Mouse (Mus musculus): Measurements from ENCODE around the gene Plekhn1.

Plekhn1 gene

DNA sequence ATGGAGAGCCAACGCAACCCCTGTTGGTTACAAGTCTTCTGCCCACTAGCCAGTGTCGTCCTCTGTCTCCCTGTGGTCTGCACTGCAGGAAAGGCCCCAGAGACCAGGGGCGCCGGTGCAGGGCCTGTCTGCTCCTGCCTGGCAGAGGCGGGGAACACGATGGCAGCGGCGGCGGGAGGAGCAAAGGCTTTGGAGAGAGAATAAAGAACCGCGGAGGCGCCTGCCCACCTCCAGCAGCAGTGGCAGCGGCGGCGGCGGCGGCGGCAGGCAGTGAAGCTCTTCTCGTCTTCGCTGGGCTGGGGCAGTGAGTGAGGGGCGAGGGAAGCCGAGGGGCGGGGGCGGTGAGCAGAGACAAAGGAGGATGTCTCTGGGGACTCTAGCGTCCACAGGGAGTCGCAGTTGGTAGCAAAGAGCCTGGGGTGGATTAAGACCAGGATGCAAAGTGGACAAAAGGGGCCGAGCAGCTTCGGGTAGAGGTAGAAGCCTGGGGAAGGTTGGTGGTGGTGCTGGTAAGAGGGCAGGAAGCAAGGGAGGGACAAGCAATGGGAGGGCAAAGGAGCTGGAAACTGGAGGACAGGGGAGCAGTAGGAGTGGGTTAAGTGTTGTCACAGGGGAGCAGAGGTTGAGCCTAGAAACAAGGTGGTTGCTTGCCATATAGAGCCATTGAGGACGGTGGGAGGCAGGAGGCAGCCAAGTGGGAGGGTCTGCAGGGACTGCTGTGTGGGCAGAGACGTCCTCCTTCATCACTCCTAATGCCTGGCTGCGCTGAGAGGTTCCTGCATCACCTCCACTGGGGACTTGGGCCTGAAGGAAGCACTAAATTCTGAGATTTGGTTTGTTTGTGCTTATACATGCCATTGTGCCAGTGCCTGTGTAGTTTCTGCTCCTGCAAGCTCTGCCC, 48.5 kb downstream of the Plekhn1 start:
- no peak for DNase-seq (ENCODE audit: low read depth, low spot score)

DNA sequence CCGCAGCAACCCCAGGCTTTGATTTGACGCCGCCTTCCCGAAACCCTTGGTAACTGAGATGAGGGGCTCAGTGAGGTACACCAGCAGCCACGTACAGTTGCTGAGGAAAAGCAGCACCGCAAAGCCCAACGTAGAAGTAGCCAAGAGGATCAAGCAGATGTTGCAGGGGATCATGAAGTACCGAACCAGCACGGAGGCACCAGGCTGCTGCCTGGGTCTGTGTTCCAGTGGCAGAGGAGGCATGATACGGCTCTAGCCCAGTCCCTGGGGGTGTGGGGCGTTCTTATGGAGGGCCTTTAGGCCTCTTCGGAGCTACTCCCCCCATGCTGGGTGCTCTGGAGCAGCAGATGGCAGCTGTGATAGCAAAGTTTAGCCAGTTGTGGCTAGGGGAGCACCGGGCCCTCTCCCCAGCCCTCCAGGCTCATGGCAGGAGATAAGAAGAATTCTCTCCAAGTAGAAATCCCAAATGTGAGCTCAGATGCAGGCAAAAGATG, 49.2 kb downstream of the Plekhn1 start:
- no peak for DNase-seq (ENCODE audit: low read depth, low spot score)

DNA sequence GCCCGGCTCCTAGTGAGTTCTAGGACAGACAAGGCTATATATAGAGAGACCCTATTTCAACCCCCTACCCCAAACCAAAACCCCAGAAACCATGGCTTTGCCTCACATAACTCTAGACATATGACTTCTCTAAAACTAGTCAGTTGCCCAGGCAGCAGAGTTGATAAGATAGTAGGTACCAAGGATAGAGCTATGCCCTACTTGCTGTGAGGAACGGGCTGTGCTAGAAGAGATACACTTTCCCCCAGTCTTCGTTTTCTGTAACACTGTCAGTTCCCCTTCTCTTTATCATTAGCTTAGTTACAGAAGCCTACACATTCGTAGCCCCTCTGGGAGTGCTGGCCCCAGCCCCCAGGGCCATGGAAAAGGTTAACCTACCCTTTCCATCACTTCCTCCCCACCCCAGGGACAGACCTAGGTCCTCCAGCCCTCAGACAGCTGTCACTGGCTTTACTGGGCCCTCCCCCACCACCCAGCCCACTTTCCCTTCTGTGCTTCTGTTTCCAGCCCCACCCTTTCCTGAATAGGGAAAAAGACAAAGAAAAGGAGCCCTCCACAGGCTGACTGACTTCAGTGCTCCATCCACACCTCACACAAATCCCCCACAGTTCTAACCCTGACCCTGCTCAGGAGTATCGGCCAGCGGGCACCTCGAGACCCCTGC, 50.2 kb downstream of the Plekhn1 start:
- no peak for DNase-seq (ENCODE audit: low read depth, low spot score)

DNA sequence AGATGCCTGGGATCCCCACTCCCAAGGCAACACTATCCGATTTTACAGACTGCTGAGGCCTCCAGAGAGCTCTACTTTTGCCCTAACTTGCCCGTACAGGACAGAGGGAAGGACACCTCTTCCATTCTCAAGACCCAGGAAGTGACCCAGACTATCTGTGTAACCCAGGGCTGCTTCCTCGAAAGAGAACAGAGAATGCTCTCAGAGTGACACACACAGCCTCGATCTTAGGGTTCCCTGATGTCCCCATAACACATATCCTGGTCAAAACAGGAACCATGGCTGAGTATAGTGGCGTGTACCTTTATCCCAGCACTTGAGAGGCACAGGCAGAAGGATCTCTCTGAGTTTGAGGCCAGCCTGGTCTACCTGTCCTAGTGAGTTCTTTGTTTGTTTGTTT, 50.9 kb downstream of the Plekhn1 start:
- no peak for DNase-seq (ENCODE audit: low read depth, low spot score)

DNA sequence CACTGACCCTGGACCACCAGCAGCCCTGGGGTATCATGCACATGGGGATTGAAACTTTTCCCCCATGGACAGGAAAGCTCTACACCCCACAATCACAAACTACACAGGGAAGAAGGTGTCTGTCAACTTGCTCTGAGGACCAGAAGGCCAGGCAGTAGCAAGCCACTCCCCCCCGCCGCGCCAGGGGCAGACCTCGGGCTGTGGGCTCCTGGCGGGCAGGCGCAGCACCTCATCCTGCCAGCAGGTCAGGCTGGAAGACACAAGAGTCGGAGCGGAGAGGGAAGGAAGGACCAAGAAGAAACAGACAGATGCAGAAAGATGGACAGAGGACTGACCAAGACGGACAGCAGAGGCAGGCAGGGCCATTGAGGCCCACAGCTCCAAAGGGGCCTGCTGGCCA, 57.0 kb downstream of the Plekhn1 start:
- DNase-seq (ENCODE audit: low read depth, low spot score), result no peak

DNA sequence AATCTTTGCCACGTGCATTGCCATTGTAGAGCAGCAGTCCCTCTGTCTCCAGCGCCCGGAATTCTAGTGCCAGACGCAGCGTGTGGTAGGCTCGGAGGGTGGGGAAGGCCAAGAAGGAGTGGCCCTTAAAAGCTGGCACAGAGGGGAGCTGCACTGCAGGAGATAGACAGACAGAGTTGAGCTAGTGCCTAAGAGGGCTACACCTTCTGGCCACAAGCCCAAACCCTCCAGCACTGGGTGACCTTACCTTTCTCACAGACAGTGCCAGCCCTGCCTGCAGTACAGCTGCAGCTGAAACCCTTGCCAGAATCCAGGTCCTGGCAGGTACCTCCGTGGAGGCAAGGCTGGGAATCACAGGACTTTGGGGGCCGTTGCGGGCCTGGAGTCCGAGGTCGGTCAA, 62.8 kb downstream of the Plekhn1 start:
- DNase-seq (ENCODE audit: low read depth, low spot score), result no peak

Data from retina, postnatal 7 days (tissue).